In genomic region chr10:42968332-42968731, GRCm38 (mm10) we compare ENCODE assay signal across 29 mouse cellular contexts.
DNase-seq lines count a peak whose midpoint lies in the region; ATAC-seq and TF ChIP-seq lines count a peak whose summit lies in the region.
"Had no signal": no experiment of that assay in that cellular context is flagged by ENCODE, and none has a peak within 500 bp of the region (broad histone marks: within the 10 kb centered on the region; RNA-seq: fewer than 3 reads in every experiment).

No protein-coding gene starts in this region.

- peaks cover 20% of the 10 kb centered on the region for H3K27me3 ChIP-seq in hindbrain, embryonic 10.5 days (ENCODE audit: insufficient read depth, poor library complexity, severe bottlenecking)
- no peaks in the 10 kb centered on the region for H3K27me3 ChIP-seq in hindbrain, embryonic 16.5 days (replicated peaks; ENCODE audit: control insufficient read depth, insufficient read depth, low read length)
- no peaks in the 10 kb centered on the region for H3K27me3 ChIP-seq in ES-Bruce4 (ENCODE audit: control insufficient read depth, insufficient read depth, low read length, poor library complexity, severe bottlenecking)
- H3K27me3 ChIP-seq in forebrain, embryonic 16.5 days (replicated peaks; ENCODE audit: control insufficient read depth, insufficient read depth, low read length) = no peaks in the 10 kb centered on the region
- H3K27me3 ChIP-seq: intestine, embryonic 15.5 days; limb, embryonic 12.5 days; neural tube, embryonic 13.5 days; stomach, embryonic 15.5 days had no signal

- H3K4me1 ChIP-seq in hindbrain, embryonic 10.5 days (replicated peaks) = peaks cover 32% of the 10 kb centered on the region
- H3K4me1 ChIP-seq in hindbrain, embryonic 16.5 days (ENCODE audit: control insufficient read depth, insufficient read depth, low read depth, low read length) = no peaks in the 10 kb centered on the region; the same call in 1 of the 2 replicates
- peaks cover 7% of the 10 kb centered on the region for H3K4me1 ChIP-seq in ES-Bruce4 (ENCODE audit: control insufficient read depth, insufficient read depth, low read length)
- peaks cover 6% of the 10 kb centered on the region; the same call in 1 of the 2 replicates for H3K4me1 ChIP-seq in forebrain, embryonic 16.5 days (replicated peaks; ENCODE audit: control insufficient read depth, insufficient read depth, low read length)
- H3K4me1 ChIP-seq: heart, embryonic 12.5 days; liver, embryonic 15.5 days; lung, embryonic 15.5 days; stomach, embryonic 15.5 days had no signal

- no peak for TF ChIP-seq CTCF in ES-Bruce4 (IDR thresholded peaks at IDR 0.05; ENCODE audit: low read depth, low read length)
- no peak for TF ChIP-seq CTCF in brain, embryonic 14.5 days (IDR thresholded peaks at IDR 0.05; ENCODE audit: borderline replicate concordance, extremely low read depth, insufficient read depth, insufficient read length)

- WGBS in hindbrain, embryonic 10.5 days = 5% methylated on average over 2 of the region's 2 CpGs
- WGBS in hindbrain, embryonic 16.5 days = 9% methylated on average over 2 of the region's 2 CpGs
- 0% methylated on average over 2 of the region's 2 CpGs for WGBS in forebrain, embryonic 16.5 days

- H3K9me3 ChIP-seq in hindbrain, embryonic 10.5 days = no peaks in the 10 kb centered on the region
- no peaks in the 10 kb centered on the region for H3K9me3 ChIP-seq in hindbrain, embryonic 16.5 days (ENCODE audit: control insufficient read depth, low read length)
- H3K9me3 ChIP-seq in ES-Bruce4 (replicated peaks; ENCODE audit: control insufficient read depth, insufficient read depth, low read length, poor library complexity, severe bottlenecking) = no peaks in the 10 kb centered on the region
- no peaks in the 10 kb centered on the region for H3K9me3 ChIP-seq in forebrain, embryonic 16.5 days (ENCODE audit: control insufficient read depth, low read length)
- H3K9me3 ChIP-seq: heart, embryonic 12.5 days; intestine, embryonic 15.5 days; limb, embryonic 12.5 days; liver, embryonic 15.5 days; lung, embryonic 15.5 days; neural tube, embryonic 13.5 days; stomach, embryonic 15.5 days had no signal

- TF ChIP-seq POLR2A in ES-Bruce4 (IDR thresholded peaks at IDR 0.05; ENCODE audit: insufficient read depth, low read length) = no peak
- TF ChIP-seq POLR2A in brain, embryonic 14.5 days (IDR thresholded peaks at IDR 0.05; ENCODE audit: borderline replicate concordance, extremely low read depth, insufficient read depth, insufficient read length, poor library complexity, severe bottlenecking) = no peak

- DNase-seq in hindbrain, embryonic 10.5 days (ENCODE audit: low spot score) = no peak
- peak; percentile 61 for DNase-seq in brain, embryonic 14.5 days (ENCODE audit: low read depth)
- DNase-seq in right cerebral cortex, adult 18-20 months = no peak
- no peak for DNase-seq in thymus, adult 18-20 months
- DNase-seq: adrenal gland, adult 2 months; cerebellum, adult 11 months; cerebellum, adult 9-10 months; cerebellum, postnatal 36 days; heart, adult 2 months; heart, postnatal 4 days; kidney, adult 2 months; kidney, postnatal 36 days; retina, postnatal 1 day; right cerebral cortex, postnatal 25 days; thymus, postnatal 25 days had no signal

- no peaks in the 10 kb centered on the region for H3K36me3 ChIP-seq in hindbrain, embryonic 10.5 days
- H3K36me3 ChIP-seq in hindbrain, embryonic 16.5 days (ENCODE audit: control insufficient read depth, insufficient read depth, low read length) = no peaks in the 10 kb centered on the region
- no peaks in the 10 kb centered on the region for H3K36me3 ChIP-seq in ES-Bruce4 (ENCODE audit: control insufficient read depth, insufficient read depth, low read length, poor library complexity, severe bottlenecking)
- no peaks in the 10 kb centered on the region for H3K36me3 ChIP-seq in forebrain, embryonic 16.5 days (ENCODE audit: control insufficient read depth, insufficient read depth)
- H3K36me3 ChIP-seq: heart, embryonic 12.5 days; intestine, embryonic 15.5 days; limb, embryonic 12.5 days; liver, embryonic 15.5 days; lung, embryonic 15.5 days; neural tube, embryonic 13.5 days; stomach, embryonic 15.5 days had no signal

- H3K27ac ChIP-seq in hindbrain, embryonic 10.5 days = 0 out of 2 replicates have a peak overlapping the region, but pooled peaks have one; percentile 35
- H3K27ac ChIP-seq in hindbrain, embryonic 16.5 days (ENCODE audit: low read depth, low read length) = no peak overlapping the region
- H3K27ac ChIP-seq in ES-Bruce4 (ENCODE audit: insufficient read depth, low read length) = peak overlapping the region; percentile 59
- peak overlapping the region; percentile 26; the same call in 1 of the 2 replicates for H3K27ac ChIP-seq in forebrain, embryonic 16.5 days (ENCODE audit: low read length)
- H3K27ac ChIP-seq: heart, adult 2 months; hindbrain, postnatal 0 days; intestine, embryonic 15.5 days; layer of hippocampus, adult 2 months; left cerebral cortex, adult 2 months; limb, embryonic 12.5 days; liver, embryonic 15.5 days; lung, embryonic 15.5 days; neural tube, embryonic 13.5 days; stomach, embryonic 15.5 days had no signal

- no peak for ATAC-seq in hindbrain, embryonic 16.5 days
- no peak for ATAC-seq in forebrain, embryonic 16.5 days
- ATAC-seq: activated CD4-positive, CD25-positive, alpha-beta regulatory T cell, adult 4 months; hindbrain, postnatal 0 days; intestine, embryonic 15.5 days had no signal

- TF ChIP-seq EP300 in ES-Bruce4 (IDR thresholded peaks at IDR 0.05; ENCODE audit: insufficient read depth, low read depth, low read length) = peak; percentile 89

- H3K9ac ChIP-seq in hindbrain, embryonic 16.5 days (ENCODE audit: low read depth, low read length) = no peak overlapping the region
- H3K9ac ChIP-seq in ES-Bruce4 (ENCODE audit: low read depth, poor library complexity, severe bottlenecking) = no peak overlapping the region
- H3K9ac ChIP-seq in forebrain, embryonic 16.5 days (replicated peaks; ENCODE audit: low read depth, low read length) = no peak overlapping the region
- H3K9ac ChIP-seq: heart, embryonic 12.5 days; intestine, embryonic 15.5 days; limb, embryonic 12.5 days; liver, embryonic 15.5 days; lung, embryonic 15.5 days; neural tube, embryonic 13.5 days; stomach, embryonic 15.5 days had no signal

- H3K4me3 ChIP-seq in hindbrain, embryonic 10.5 days = no peak overlapping the region
- H3K4me3 ChIP-seq in hindbrain, embryonic 16.5 days (ENCODE audit: low read length) = no peak overlapping the region
- H3K4me3 ChIP-seq in ES-Bruce4 (ENCODE audit: low read depth, low read length) = no peak overlapping the region
- H3K4me3 ChIP-seq in forebrain, embryonic 16.5 days (replicated peaks; ENCODE audit: low read length) = no peak overlapping the region
- H3K4me3 ChIP-seq: heart, adult 2 months; heart, embryonic 12.5 days; intestine, embryonic 15.5 days; layer of hippocampus, adult 2 months; left cerebral cortex, adult 2 months; limb, embryonic 12.5 days; liver, embryonic 15.5 days; lung, embryonic 15.5 days; neural tube, embryonic 13.5 days; stomach, embryonic 15.5 days had no signal

- no peak overlapping the region for H3K4me2 ChIP-seq in hindbrain, embryonic 16.5 days (ENCODE audit: low read length)
- no peak overlapping the region for H3K4me2 ChIP-seq in forebrain, embryonic 16.5 days (ENCODE audit: low read length)
- H3K4me2 ChIP-seq: heart, embryonic 12.5 days; intestine, embryonic 15.5 days; limb, embryonic 12.5 days; liver, embryonic 15.5 days; lung, embryonic 15.5 days; neural tube, embryonic 13.5 days; stomach, embryonic 15.5 days had no signal
